Mouse (Mus musculus): ENCODE measurements around the gene Ifna1.

- TF ChIP-seq CHD2 (IDR thresholded peaks at IDR 0.05; ENCODE audit: low read depth, low read length) (no peak), ZC3H11A (IDR thresholded peaks at IDR 0.05; ENCODE audit: borderline replicate concordance, low read depth, low read length) (no peak), HCFC1 (IDR thresholded peaks at IDR 0.05; ENCODE audit: borderline replicate concordance, insufficient read depth, low read length) (no peak), MAFK (IDR thresholded peaks at IDR 0.05; ENCODE audit: insufficient read depth, low read depth, low read length) (no peak)
Observed at GRCm38 (mm10) chr4:88845334-88845733, 4.6 kb upstream of the Ifna1 start.

Data from ES-E14 (cell line).